Mouse (Mus musculus): ENCODE measurements at regions not wholly inside any gene's neighbourhood (a gene's known extent, or its start where the extent isn't known, plus 50 kb on each side); places are given as distances from the start of the nearest gene placed in this dataset.

GRCm38 (mm10) chr15:56030007-56030406, 1447.4 kb downstream of the Slc22a22 start:
- DNase-seq, result no peak

DNA sequence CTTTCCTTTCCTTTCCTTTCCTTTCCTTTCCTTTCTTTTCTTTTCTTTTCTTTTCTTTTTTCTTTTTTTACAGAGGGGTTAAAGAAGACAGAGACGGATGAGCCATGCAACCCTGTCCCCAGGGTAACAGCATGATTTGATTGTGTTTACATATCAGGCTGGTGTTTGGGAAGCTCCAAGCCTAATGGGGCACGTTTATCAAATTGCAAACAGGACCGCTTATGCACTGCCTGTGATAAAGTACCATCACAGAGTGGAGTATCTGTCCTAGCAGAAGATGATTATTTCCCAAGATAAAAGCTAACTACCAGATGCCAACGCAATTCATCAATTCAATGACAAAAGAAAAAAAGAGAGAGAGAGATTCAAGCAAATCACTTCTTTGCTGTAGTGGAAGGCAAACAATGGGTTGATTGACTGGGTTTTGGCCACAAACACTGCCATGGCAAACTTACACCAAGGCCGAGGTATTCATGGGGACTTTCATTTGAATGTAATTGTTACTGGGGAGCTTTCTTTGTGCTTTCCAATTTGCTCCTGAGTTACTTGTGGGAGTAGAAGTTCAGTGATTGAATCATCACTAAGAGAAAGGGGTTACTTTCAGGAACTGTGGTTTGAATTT, 1450.1 kb downstream of the Slc22a22 start:
- DNase-seq, result no peak

- no peak for DNase-seq
These were observed 1452.7 kb downstream of the Slc22a22 start for GRCm38 (mm10) chr15:56024705-56025104.

- DNase-seq, result no peak
These were observed 1453.5 kb downstream of the Slc22a22 start for GRCm38 (mm10) chr15:56023862-56024484.

DNA sequence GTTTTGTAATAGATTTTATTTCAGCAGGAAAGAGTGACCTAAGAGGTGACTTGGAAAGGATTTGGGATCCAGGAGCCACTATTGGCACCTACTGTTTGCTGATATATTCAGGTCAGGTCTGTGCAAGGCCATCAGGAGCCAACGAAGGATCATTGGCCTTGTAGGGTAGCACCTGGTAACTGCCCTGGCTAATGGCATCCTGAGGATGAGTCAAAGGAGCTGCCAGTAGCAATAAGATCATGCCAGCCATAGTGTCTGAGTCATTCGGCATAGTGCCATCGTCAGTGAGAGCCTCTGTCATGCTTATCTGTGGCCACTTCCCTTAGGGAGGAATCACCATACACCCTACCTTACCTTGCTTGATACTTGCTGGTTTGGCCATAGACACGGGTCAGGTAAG, 1455.1 kb downstream of the Slc22a22 start:
- DNase-seq, result no peak

DNA sequence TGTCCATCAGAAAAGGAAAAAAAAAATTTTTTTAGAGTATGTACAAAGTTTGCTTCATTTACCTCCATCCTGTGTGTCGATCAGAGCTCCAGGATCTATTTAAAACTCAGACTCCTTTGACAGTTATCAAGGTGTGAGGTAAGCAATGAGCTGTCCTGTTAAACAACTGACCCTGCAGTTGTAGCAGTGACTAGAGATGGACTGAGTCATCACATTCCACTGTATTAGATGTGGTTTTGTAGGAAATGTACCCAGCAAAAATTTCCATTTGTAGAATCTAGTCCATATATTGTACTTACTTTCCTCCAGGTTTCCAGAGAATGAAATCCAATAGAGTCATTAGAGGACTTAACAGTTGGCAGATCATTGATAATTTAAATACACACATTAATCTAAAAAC, 1459.3 kb downstream of the Slc22a22 start:
- no peak for DNase-seq

DNA sequence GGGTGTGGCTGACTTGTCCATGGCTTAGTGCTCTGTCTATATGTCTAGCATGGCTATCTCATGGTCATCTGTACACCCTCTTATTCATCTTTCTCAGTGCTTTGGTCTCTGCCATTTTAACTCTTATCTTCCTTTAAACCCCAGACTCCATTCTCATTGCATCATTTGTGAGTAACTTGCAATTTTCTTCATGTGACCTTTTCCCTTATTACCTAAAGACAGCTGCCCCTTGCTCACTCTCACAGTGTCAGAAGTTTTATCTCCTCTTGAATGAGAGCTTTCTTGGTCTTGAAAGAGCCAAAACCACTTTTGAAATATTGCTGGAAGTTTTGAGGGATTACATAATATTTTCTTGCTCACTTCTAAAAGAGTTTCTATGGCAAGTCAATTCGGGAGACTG, 1459.9 kb downstream of the Slc22a22 start:
- DNase-seq, result no peak

- DNase-seq, result no peak
These were observed 1461.4 kb downstream of the Slc22a22 start for GRCm38 (mm10) chr15:56016070-56016469.

- no peak for DNase-seq
These were observed 1463.3 kb downstream of the Slc22a22 start for GRCm38 (mm10) chr15:56014059-56014620.

GRCm38 (mm10) chr15:56008603-56009174, 1468.7 kb downstream of the Slc22a22 start:
- DNase-seq, result no peak

GRCm38 (mm10) chr15:56007376-56007775, 1470.0 kb downstream of the Slc22a22 start:
- no peak for DNase-seq

- DNase-seq, result no peak
These were observed 1472.1 kb downstream of the Slc22a22 start for GRCm38 (mm10) chr15:56005361-56005760.

DNA sequence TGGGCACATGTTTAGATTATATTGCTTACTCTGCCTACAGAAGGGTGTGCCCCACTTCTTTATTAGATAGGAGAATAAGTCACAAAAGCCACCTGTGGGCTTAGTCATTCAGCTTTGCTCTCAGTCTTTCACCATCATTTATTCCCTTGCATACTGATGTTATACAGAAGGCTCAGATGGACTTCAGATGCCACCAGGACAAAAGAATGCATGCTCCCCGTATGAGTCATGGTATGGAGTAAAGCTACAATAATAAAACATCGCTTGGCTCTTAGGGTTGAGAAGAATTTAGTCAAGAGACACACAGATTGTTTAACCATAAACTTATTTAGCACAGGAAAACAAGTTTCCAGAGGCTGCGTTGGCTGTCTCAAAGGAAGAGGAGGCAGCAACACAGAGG, 1473.5 kb downstream of the Slc22a22 start:
- no peak for DNase-seq

DNA sequence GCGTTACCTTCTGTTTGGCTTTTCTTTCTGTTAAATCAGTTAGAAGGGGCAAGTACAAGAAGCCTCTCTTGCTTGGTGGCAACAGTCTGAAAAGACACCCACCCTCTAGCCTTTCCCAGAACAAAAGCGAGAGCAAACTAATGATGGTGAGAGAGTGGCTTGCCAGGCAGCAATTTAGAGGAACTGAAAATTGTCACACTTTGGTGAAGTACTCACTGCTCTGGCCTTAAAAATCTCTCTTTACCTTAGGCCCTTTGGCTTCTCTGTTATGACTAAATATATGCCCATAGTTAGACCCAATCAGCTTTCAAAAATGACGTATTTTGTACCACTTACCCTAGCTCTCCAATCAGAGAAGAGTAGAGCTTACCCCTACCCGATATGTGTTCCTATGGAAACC, 1477.8 kb downstream of the Slc22a22 start:
- no peak for DNase-seq

DNA sequence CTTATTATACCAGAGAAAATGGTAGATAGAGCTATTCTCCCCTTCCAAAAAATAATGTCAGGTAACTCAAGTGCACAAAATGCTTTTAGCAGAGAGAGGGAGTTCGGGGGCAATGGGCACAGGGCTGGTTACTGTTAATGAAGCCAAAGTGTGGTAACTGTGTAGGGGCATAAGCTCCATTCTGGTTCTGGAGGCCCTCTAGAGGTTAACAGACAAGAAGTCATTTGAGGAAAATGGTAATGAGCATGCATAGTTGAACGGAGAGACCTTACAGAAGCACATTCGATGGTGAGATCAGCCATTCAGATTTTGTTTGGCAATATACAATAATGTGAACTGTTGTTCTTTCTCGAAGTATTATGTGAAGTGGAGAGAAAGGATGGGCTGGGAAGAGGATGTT, 1479.4 kb downstream of the Slc22a22 start:
- DNase-seq, result no peak

GRCm38 (mm10) chr15:55994680-55995079, 1482.7 kb downstream of the Slc22a22 start:
- DNase-seq, result no peak

GRCm38 (mm10) chr15:55975843-55976242, 1501.6 kb downstream of the Slc22a22 start:
- DNase-seq, result no peak

- no peak for DNase-seq
These were observed 1510.6 kb downstream of the Slc22a22 start for GRCm38 (mm10) chr15:55966780-55967179.

DNA sequence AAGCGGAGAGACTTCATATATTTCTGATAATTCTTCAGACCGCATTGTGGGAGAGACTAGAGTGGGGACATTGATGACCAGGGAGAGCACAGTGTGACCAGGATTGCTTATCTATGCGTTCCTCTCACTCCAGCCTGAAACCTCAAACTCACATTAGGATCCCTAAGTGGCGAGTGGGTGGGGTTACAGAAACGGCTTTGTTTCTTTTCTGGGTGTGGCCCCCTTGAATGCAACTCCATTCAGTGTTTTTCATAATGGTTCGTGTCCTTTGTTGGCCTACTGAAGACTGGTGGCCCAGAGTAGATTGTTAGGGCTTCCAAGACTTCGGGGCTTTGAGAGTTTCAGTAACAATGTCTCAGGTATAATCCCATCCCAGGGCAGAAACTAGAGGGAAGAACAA, 1512.1 kb downstream of the Slc22a22 start:
- DNase-seq, result no peak

DNA sequence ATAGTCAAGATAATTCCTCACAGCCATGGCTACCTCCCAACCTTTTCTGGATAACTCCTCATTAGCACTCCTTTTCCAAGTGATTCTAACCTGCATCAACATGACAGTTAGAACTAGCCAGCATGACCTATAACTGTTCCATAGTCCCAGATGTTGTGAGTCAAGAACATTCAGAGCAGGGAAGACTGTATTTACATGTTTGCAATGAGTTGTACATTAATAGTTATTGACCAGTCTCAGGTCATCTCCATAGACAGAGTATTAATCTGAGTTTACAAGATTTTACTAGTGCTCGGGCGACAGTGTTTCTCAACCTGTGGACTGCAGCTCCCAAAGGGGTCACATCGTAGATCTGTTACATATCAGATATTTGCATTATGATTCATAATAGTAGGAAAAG, 1515.3 kb downstream of the Slc22a22 start:
- no peak for DNase-seq
